Mouse (Mus musculus) layer of hippocampus, postnatal 36 days (tissue): ENCODE measurements at regions not wholly inside any gene's neighbourhood (a gene's known extent, or its start where the extent isn't known, plus 50 kb on each side); places are given as distances from the start of the nearest gene placed in this dataset.

ENCODE experiments used
- DNase-seq, 2 experiments: peaks; one replicate each; pipeline ENCODE4 v3.0.0; 2022

DNA sequence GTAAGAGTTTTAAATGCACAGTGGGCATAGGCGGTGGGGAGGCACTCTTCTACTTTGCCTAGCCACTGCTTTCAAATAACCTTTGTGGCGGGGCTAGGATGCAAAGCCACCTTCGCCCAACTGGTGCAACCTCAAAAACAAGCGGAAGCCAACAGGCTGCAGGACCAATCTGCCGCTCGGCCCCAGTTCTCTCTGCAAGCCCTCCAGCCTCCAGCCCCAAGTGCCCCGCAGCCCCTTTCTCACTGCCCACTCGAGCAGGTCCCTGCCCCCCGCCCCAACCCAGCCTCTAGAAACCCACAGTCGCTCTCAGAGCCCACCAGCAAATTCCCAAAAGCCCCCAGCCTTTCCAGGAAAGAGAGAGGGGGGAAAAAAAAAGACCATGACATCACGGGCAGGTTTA lies 89.6 kb upstream of the Ssbp2 start:
- DNase-seq: no peak

DNA sequence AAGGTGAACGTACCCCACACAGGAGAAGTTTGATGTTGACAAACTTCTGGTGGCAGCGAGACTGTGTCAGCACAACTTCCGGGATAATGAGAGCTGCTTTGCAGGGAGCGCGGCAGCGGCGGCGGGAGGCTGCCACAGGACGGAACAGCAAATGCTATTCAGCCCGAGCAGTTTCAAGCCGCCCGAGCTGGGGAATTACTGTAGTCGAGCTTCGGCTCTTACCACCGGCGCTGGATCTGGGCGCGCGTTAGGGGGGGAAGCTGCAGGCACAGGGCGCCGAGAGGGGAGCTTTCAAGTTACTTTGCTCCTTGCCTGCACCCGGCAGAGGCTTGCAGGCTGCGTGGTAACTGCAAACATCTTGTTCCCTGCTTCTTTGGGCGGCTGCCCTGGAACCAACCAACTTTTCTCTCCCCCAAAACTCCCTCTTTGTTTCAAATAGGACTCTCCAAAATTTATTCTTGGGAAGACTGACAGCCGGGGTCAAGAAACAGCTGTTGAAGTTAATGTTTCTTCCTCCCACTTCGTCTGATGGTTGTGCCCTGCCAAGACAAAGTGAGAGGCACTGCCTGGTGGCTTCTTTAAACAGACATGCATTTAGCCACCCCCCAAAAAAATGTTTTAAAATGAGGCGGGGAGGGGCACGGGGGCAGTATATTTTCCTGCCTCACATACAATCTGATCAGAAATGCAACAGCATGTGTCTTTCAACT lies 89.0 kb upstream of the Ssbp2 start:
- peak; percentile 89 to 90 for DNase-seq

DNA sequence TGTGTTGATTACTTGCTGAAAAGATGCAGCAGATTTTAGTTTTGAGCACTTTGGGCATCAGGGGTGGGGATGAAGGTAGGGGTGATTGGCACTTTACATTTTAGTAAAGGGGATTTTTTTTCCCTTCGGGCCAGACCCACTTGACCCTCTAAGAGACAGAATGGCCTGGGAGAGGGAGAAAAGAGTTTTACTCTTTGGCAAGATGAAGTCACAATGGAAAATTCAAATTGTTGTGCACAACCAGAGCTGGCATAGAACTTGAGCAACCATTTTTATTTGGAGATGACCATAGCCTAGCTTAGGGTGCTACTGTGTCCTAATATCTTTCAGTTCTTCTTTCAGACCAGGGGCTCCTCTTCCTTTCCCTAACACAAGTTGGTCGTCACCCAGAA lies 88.5 kb upstream of the Ssbp2 start:
- DNase-seq: no peak

DNA sequence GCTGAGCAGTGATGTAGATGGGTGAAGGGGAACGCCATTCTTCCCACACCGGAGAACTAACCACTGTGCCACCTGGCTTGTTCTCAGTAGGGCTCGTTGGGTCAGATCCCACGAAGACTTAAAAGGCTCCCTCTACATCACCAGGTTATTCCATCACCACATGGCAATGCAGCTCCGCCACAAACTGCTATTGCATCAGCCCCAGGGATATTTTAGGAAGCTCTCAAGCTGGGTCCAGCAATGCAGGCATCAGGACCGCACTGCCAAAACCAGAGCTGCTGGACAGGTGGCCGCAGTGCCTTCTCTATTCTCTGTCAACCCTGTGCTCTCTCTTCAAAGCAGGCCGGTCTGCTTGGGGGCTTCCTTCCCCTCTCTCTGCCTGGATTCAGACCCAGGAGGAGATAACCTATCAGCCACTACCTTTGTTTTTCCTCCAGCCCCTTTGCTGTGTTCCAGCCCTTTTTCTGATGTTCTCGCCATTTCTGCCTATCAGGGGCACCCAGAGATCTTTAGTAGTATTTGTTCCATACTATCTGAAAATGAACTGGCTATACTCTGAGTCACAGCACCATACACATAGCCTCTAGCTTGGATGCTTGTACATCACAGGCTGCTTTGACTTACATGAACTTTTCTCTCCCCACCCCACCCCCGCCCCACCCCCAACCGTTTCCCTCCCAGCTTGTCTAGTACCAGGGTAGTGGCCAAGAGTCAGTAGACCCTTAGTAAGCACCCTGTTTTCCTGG lies 87.8 kb upstream of the Ssbp2 start:
- no peak for DNase-seq

DNA sequence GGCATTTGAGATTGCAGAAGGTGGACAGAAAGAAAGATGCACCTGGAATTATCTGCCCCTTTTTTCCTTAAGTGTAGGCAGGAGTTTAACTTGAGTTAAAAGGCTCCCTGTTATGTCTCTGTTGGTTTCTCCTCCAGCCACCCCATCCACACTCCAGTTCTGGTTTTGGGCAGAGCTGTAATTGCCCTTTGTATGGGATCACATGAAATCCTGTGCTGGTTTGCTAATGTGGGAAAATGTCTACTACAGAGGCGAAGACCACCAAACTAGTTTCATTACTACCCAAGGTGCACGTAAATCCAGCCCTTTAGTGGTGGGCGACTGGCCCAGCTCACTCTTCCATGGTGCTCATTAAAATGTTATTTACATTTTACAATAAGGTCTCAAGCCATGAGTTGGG lies 85.9 kb upstream of the Ssbp2 start:
- no peak for DNase-seq

DNA sequence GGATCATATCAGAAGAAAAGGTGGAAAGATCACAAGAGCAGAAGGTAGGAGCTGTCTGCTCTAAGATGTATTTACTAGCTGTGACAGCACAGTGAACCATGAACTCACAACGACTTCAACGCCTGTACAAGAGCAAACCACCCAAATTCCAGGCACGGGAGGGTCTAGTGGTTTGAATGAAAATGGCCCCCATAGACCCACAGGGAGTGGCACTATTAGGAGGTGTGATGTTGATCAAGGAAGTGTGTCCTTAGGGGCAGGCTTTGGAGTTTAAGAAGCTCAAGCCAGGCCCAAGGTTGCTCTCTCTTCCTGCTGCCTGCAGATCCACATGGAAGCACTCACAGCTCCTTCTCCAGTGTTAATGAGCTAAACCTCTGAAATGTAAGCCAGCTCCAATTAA lies 83.5 kb upstream of the Ssbp2 start:
- no peak for DNase-seq

DNA sequence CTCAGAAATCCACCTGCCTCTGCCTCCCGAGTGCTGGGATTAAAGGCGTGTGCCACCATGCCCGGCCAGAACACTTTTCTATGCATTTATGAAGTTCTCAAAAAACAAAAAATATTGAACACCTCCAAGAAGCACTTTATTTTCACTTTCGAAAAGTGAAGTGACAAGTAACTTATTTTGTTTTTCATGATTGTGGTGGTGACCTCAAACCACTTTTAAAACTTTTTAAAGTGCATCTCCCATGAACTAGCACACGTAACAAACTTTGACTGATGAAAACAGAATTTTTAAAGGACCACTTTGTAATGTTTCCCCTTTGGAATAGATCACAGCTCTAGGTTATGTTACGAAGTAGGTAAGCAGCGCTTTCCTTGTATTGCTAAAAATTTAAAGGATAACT lies 82.7 kb upstream of the Ssbp2 start:
- DNase-seq: no peak

DNA sequence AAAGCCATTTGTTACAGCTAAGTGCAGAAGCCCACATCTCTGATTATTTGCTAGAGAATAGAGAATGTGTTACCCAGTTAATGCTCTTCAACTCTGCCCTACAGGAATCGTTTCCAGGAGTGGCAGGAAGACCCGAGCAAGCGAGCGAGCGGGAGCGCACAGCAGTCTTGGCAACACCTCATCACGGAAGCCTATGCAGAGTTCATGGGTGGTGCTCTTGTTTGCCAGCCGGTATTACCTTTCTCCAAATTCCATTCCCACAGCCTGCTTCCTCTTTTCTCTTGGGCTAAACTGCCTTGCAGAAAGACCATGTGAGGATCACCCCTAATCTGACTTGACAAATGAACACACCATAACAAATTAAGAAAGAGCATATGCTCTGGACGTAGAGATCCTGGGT lies 82.1 kb upstream of the Ssbp2 start:
- DNase-seq: no peak

DNA sequence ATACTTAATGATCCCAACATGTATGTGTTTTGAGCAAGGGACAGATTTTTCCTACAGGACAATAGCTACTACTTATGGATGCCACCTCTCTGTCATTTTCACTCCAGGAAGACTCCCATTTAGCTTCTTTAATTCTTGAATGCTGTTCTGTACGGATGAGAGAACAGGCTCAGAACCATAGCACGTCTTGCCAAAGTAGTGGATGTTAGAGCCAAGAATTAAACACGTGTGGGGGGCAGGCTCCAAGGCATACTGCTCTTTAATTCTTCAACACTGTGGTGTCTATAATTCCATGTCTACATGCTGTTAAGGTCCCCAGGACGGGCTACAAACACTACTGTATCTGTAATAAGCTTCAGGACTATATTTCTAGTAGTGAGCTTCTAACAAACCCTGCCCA lies 74.7 kb upstream of the Ssbp2 start:
- DNase-seq: no peak

DNA sequence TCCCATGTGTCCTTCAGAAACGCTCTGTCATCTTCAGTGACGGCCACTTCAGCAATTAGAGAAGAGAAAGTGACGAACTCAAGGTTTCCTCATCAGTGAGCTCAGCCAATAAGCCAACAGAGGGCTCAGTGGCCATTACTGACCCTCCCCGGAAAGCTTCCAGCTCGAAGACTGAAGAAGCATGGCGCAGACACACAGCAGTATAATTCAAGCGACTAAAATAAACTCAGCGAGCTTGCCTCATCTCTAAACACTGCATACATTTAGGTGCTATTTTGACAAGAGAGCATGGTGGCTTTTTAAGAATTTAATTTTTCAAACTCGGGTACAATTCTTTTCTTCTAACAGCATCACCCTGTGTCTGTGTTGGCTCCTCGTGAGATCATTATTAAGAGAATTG lies 72.2 kb upstream of the Ssbp2 start:
- no peak for DNase-seq

DNA sequence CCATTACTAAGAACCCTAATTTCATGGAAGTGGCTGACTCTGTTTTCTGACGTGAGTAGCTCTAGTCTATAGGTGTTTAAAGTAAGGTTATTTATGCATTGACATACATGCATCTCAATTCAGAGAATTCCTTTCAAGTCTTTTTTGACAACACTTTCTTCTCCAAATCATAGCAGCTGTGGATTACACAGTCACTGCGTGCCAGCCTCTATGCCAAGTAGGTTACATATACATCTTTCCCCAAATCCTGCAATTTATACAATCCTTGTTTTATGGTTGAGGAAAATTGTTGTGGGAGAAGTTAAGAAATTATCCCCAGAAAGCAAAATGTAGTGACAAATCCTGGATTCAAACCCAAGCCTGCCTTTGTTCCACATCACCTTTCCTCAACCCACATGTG lies 56.5 kb upstream of the Ssbp2 start:
- DNase-seq: no peak

DNA sequence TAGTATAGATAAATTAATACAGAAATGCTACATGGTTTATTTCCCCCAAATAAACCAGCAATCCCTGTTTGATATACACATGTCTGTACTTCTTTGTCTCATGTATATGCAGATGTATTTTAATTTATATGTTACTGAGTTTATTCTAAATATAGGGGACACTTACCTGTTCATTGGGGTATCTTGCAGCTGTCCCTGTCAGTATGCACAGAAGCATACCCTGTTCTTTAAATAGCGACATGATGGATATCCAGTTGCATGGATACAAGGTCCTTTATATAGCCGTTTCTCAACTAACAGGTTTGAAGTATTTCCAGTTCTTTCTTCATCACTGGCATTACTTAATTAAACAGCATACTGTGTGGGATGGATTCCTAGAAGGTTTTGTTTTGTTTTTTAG lies 55.1 kb upstream of the Ssbp2 start:
- DNase-seq: no peak

DNA sequence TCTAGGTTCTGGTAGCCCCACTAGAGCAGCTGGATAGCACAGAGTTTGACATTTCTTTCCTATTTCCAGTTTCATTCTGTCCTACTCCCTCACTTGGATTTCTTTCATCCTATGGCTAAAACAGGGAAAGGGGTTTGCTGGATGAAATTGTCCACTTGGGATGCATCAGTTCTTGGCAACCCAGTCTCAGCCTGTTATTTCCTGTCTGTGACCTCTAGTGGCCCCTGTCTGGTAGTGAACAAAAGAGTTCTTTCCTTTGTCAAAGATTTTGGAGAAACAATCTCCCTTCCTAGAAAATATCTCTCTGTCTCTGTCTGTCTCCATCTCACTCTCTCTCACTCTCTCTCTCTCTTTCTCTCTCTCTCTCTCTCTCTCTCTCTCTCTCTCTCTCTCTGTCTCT lies 50.0 kb upstream of the Ssbp2 start:
- DNase-seq: no peak
